Mouse (Mus musculus) 416B (cell line): ENCODE results near the gene Gata2.
"Not testable (repeated sequence)": the region's sequence is repeated elsewhere in the genome, so short reads cannot be mapped to it uniquely, and the experiment has no call there.

Experiments used
- DNase-seq: peaks from one replicate; pipeline ENCODE4 v3.0.0; 2011; ENCODE audit warnings: low read depth

The Gata2 gene

DNA sequence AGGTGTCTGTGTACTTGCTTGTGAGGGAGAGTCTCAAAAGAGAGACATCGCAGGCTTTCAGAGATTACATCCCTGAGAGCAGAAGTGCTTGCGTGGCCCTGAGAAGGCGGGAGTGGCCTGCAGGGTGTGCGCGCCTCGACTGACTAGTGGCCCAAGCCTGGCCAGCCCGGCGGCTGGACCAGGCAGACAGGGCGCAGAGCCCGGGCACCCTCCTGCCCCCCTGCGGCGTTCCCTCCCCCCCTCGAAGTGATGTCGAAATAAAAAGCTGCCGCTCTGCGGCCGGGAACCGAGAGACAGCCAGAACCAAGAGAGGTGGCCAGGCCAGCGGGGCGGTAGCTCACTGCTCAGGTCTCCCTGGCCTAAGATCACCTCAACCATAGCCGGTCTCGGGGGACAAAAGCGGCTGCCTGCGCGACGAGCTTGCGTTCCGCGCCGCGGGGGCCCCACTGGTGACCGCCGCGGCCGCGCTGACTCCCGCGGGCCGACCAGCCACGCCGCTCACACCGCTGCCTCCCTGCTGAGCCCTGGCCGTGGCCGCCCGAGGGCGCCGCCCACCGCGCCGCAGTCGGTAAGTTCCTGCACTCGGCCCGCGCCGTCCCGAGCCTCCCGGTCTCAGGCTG is at the start of gene Gata2:
Gene Gata2, plus strand, starts transcription at position 459 of the 620 bp plus-strand sequence.
- DNase-seq = peak; percentile 69

DNA sequence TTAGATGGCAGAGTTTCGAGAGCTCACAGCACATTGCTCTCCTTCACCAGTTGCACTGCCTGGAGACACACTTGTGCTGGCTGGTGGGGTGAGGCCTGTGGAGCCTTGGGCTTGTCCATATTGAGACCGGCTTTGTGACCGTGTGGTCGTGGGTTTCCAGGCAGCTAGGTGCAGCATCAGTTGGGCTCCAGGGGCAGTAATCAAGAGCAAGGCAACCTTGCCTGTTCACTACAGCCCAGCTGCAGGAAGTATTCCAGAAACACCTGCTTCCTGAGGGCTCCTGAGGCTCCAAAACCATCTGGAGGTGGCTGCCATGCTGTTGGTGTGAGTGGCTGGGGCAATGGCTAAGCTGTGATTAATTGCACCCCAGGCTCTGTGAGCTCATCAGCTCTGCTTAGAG is 47.9 kb upstream of the Gata2 start:
- peak; percentile 46 for DNase-seq

- DNase-seq = peak; percentile 71
Observed at GRCm38 (mm10) chr6:88146576-88146975, 47.1 kb upstream of the Gata2 start.

GRCm38 (mm10) chr6:88147411-88148003 is 46.2 kb upstream of the Gata2 start:
- peak; percentile 78 for DNase-seq

- no peak for DNase-seq
Observed at GRCm38 (mm10) chr6:88151335-88151734, 42.4 kb upstream of the Gata2 start.

DNA sequence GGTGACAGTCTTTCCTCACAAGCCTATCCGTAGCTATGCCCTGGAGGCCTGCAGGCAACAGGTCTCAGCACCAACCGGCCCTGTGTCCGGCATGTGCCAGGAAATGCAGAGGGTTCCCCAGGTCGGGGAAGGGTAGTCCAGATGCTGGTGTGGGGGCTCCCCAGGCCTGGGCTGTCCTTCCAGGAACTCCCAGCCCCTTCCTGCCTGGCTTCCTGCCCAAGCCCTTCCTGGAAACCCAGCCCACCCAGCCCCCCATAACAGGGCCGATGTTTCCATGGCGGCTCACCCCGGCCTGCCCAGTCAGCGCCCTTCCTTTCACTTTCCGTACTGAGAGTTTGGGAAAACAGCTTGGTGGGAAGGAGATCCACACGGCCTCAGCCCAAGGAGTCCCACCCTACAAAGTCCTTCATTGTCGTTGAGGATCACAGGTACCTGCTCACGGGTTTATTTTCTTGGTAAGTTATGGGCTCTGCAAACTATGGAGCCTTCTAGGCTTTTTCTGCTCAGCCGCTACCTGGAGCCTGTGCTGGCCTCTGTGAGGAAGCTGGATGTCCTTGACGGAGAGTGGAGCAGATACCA is 41.5 kb upstream of the Gata2 start:
- no peak for DNase-seq

DNA sequence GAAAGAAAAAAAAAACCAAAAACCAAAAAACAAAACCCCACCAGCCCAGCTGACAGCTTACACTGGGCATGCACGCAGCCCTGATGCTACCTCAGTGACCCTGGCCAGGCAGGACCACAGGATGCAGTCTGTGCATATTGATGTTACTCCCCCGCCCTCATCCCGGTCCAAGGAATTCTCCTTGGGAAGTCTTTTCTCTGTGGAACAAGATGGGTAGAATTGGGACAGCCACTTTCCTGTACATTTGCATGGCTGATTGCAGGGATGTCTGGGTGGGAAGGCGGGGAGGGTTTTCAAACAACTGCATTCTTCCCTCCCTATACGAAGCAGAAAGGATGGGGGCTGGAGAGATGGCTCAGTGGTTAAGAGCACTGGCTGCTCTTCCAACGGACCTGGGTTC is 40.7 kb upstream of the Gata2 start:
- DNase-seq = no peak

GRCm38 (mm10) chr6:88155614-88156013 is 38.1 kb upstream of the Gata2 start:
- not testable (repeated sequence) for DNase-seq

DNA sequence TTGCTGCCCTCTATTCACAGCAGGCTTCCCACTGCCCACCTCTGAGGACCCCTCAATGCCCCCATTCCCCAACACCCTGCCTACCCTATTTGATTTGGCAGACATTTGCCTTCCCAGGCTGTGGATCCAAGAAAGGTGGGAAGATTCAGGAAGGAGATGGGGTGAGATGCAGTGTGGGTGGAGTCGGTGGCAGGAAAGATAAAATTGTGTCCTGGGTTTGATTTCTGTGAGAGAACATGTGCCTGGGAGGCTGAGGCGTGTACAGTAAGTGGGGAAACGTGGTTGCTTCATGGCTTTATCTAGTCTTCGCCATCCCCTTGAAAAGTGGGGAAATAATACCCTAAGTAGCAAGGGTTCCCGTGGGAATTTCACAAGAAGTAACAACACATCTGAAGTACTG is 34.9 kb upstream of the Gata2 start:
- no peak for DNase-seq

DNA sequence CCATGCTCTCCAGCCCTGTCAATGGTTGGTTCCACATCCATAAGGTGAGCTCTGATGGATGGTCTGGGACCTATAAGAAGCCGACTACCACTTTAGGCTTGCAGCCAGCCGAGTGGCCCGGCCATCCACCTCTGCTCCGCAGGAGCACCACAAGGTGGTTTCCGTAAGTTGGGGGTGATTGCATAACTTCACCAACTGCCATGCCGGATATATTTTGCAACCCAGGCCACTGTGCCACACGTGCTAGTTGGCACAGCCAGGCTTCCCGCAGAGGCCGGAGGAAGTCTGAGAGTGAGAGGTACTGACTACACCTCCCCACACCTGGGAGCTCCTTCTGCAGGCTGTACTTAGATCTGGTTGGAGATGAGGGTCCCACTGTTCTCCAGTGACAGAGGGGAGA is 27.6 kb upstream of the Gata2 start:
- peak; percentile 93 for DNase-seq

DNA sequence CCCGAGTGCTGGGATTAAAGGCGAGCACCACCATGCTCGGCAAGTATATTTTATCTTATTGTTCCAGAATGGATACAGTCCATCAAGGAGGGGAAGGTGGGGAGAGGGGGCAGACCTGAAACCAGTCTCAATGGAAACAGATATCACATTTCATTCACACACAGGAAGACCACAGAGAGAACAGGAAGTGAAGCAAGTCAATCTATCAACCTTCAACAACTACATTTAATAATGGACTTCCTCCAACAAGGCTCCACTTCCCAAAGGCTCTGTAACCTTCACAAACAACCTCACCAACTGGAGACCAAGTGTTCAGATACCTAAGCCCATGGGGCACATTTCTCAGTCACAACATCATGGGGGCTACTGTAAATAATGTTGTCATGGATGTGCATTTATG is 19.5 kb upstream of the Gata2 start:
- DNase-seq = peak; percentile 65

DNA sequence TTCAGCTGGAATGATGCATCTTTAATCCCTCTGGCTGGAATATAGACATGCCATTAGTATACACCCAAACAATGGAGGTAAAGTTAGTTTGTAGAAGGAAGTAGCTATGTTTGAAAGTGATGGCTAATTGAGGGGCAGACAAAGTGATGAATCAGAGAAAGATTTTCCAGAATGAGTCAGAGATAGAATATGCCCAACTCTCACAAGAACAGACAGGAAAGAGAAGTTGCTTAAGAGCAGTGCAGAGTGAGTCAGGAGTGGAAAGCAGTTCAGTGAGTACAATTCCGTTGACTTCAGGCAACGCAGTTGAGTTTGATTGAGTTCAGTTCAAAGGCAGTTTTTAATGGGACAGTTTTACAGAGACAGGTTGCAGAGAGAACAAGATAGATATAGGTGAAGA is 19.0 kb upstream of the Gata2 start:
- peak; percentile 57 for DNase-seq

- DNase-seq = peak; percentile 78
Observed at GRCm38 (mm10) chr6:88184671-88185070, 9.0 kb upstream of the Gata2 start.

GRCm38 (mm10) chr6:88188148-88188547 is 5.5 kb upstream of the Gata2 start:
- DNase-seq = no peak

- DNase-seq = no peak
Observed at GRCm38 (mm10) chr6:88189312-88190042, 4.2 kb upstream of the Gata2 start.

DNA sequence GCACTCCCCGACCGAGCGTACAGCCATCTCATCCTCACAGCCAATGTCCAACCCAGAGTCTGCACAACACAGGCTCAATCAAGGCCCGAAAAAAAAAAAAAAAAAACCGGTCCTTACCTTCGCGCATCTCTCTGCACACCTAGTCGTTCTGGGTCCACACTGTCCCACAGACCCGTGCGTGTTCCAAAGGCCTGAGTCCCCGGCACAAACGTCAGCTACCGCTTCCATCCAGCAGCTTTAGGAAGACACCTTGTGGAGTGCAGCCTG is 3.7 kb upstream of the Gata2 start:
- no peak for DNase-seq

DNA sequence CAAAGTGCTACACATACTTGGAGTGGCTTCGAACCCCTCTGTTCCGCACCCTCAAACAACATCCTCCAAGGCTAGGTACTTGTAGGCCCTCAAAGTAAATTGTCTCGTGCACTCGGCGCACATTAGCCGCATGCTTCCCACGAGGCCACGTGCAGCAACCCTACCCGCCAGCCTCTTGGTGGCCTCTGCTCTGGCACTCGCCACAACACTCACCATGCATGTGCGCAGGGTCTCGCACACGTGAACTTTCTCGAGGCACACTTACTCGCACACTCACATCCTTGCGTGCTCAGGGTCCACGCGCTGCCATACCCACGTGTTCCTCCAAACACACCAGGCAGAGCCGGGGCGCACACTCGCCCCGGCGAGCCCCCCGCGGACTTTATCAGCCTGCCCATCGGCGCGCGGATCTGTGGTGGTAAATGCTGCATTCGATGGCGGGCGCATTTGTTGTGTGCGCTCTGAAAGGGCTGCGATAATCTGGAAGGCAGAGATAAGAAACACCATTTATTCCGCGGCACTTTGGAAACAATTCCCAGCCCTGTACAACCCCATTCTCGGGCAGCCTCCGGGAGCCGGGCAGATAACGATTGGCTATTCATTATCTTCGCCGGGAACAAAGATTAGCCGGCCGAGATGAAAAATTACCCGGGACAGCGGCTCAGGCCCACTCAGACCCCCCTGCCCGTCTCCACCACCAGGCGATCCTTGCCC is 3.2 kb upstream of the Gata2 start:
- DNase-seq = no peak

DNA sequence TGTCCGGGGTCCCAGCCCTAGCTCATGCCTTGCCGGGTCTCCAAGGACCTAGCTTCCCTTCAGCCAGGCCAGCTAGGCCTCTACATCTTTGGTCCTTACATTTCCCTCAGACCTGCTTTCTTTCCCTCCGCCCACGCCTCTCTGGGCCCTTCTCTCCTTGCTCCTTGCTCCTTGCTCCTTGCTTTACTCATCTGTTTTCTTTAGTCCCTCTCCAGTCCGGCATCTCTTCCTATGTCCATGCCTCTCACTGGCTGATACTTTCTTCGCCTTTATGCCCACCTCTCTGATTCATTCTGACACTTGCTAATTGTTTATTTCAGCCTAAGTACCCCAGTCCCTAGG is 2.7 kb upstream of the Gata2 start:
- no peak for DNase-seq

DNA sequence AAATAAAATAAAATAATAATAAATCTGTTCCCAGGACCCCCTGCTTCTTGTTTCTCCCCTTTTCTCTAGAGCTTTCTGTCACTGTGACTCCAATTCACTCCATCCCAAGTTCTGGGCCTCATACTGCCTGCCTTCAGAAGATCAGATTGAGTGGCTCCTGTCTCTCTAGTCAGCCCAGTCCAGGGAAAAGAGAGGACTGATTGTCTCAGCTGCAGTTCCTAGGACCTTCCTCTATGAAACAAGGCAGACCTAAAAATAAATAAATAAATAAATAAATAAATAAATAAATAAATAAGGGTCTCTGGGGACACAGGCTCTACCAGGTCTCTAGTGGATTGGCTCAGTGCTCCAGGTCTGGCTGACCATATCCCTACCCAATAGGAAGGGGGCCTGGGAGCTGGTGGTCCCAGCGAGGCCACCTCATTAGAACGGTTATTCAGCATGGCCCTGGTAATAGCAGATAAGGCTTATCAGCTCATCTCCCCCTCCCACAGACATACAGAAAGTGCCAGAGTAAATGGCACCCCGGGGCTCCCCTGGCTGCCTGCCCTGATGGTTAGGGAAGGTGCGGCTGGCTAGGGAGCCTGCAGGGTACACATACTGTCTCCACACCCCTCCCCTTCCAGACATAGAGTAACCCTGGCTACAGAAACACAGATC is 2.1 kb upstream of the Gata2 start:
- DNase-seq = no peak

DNA sequence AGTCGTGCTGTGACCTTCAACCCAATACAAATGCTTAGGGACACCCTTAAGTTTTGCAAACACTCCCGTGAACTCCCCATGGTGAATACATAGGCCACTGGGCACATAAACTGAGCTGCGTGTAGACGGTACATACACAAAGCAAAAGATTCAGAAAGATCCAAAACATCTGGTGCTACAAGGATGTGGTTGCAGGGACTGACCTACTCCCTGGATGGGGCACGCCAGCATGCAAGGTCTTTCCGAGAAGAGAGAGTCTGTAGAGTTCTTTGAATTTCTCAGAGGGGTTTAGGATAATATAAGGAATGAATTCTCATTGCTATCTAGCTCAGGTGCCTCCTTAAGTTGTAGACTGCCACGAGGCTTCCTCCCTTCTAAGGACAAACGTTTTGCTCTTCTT is 935 bp upstream of the Gata2 start:
- DNase-seq = no peak

GRCm38 (mm10) chr6:88194053-88194977 is 624 bp downstream of the Gata2 start:
- no peak for DNase-seq
